Mouse (Mus musculus) CH12.LX (cell line): ENCODE measurements around the gene Cftr.

Experiments
- CTCF ChIP-seq, 2 experiments: IDR thresholded peaks in 1 of 2; conservative IDR thresholded peaks in 1 of 2; 2 replicates each; pipeline ENCODE4 v1.5.1; 2011 to 2012; ENCODE audit warnings: low read depth in 2 of 2, low read length in 2 of 2, improper control_type of control experiment in 1 of 2, inconsistent platforms in 1 of 2, mild to moderate bottlenecking in 1 of 2, moderate library complexity in 1 of 2
- GABPA ChIP-seq: IDR thresholded peaks from 2 replicates; pipeline ENCODE4 v1.6.1; 2012; ENCODE audit warnings: low read depth, low read length, improper control_type of control experiment, inconsistent platforms; ENCODE audit not compliant: insufficient replicate concordance
- HCFC1 ChIP-seq: IDR thresholded peaks from 2 replicates; pipeline ENCODE4 v1.6.1; 2012; ENCODE audit warnings: low read depth, mild to moderate bottlenecking, inconsistent platforms, low read length, improper control_type of control experiment
- MAZ ChIP-seq: IDR thresholded peaks from 2 replicates; pipeline ENCODE4 v1.6.1; 2012; ENCODE audit warnings: low read depth, mild to moderate bottlenecking, inconsistent platforms, low read length, improper control_type of control experiment, moderate library complexity
- NRF1 ChIP-seq: IDR thresholded peaks from 2 replicates; pipeline ENCODE4 v1.6.1; 2014; ENCODE audit warnings: low read depth, mild to moderate bottlenecking, inconsistent platforms, low read length, improper control_type of control experiment, moderate library complexity
- POLR2A ChIP-seq: IDR thresholded peaks from 2 replicates; pipeline ENCODE4 v1.6.1; 2011; ENCODE audit warnings: low read depth, mild to moderate bottlenecking, improper control_type of control experiment, low read length
- POLR2AphosphoS2 ChIP-seq: IDR thresholded peaks from 2 replicates; pipeline ENCODE4 v1.6.1; 2011; ENCODE audit warnings: low read depth, low read length, improper control_type of control experiment
- USF2 ChIP-seq: conservative IDR thresholded peaks from 2 replicates; pipeline ENCODE4 v1.6.1; 2011; ENCODE audit warnings: low read depth, low read length, improper control_type of control experiment

GRCm38 (mm10) chr6:18127206-18127983 lies 43.1 kb upstream of the Cftr start:
- TF ChIP-seq POLR2A (no peak), CTCF (conservative IDR thresholded peaks at IDR 0.05 in 1 of 2, IDR thresholded peaks at IDR 0.05 in 1 of 2; ENCODE audit: low read depth in 2 of 2, low read length in 2 of 2) (no peak), POLR2AphosphoS2 (no peak), GABPA (no peak), USF2 (no peak), MAZ (no peak), HCFC1 (no peak), NRF1 (no peak)
